Mouse (Mus musculus) Patski (cell line): ENCODE measurements around the gene Slc43a2. TPM values are rescaled to one million over a fixed set of nuclear protein-coding genes. Genes with fewer than 3 reads are reported as not detected.

ENCODE experiments used
- ATAC-seq: fragments of 100-300 bp; one replicate; pipeline ENCODE4 v1.8.0; 2021
- CTCF ChIA-PET: fragments of 350-600 bp; sonication (Branson Sonifier 250); formaldehyde crosslinking; loops from one replicate; lab custom pipeline; 2022; ENCODE audit warnings: inconsistent platforms; lab: Charles Lee
- POLR2A ChIA-PET: fragments of 350-600 bp; sonication (Branson Sonifier 250); formaldehyde crosslinking; loops from one replicate; lab custom pipeline; 2022; ENCODE audit warnings: antibody characterized with exemption, inconsistent platforms; lab: Charles Lee
- DNase-seq: peaks from one replicate; pipeline ENCODE4 v3.0.0-alpha.2; 2011; ENCODE audit warnings: low read depth, low spot score
- H3K27me3 ChIP-seq: fragments of 371-371 bp; one replicate; pipeline ENCODE4 v1.5.1; 2021
- CTCF ChIP-seq: fragments of 100-300 bp; IDR thresholded peaks from one replicate; pipeline ENCODE4 v1.5.1; 2021
- in situ Hi-C: fragments of 300-500 bp; cut with MboI; formaldehyde crosslinking; loops from 3 replicates; pipeline ENCODE4 v1.11.1; 2018; ENCODE audit warnings: low pct_unique_long_range_greater_than_20kb, mixed read lengths
- polyA plus RNA-seq: library from polyadenylated mRNA; unstranded; gene quantifications from one replicate; pipeline ENCODE4 v1.2.3, GENCODE M21; 2021

Slc43a2 gene
- polyA plus RNA-seq, 1 experiment from 2014 or later, result 10.0 TPM

- in situ Hi-C loops, result no loop called here
- CTCF ChIA-PET, result no interaction called here
Observed at GRCm38 (mm10) chr11:75581495-75582149, 50.1 kb downstream of the Slc43a2 start.

GRCm38 (mm10) chr11:75583521-75583920 is 52.0 kb downstream of the Slc43a2 start:
- ChIA-PET POLR2A (no interaction called here), CTCF (no interaction called here)
- no peak for DNase-seq
- in situ Hi-C loops, result no loop called here
- no peaks in the 10 kb centered on the region for H3K27me3 ChIP-seq
- no peak for TF ChIP-seq CTCF
- no peak for ATAC-seq

More at GRCm38 (mm10) chr11:75581495-75582149, 50.1 kb downstream of the Slc43a2 start:
- ATAC-seq (no peak), DNase-seq (no peak)
- no peak for TF ChIP-seq CTCF
- no peaks in the 10 kb centered on the region for H3K27me3 ChIP-seq
- POLR2A ChIA-PET, result interaction anchor here (0.7 to 0.8 kb wide), 2 partner anchors 51 to 70 kb away, joined by 5 to 7 read pairs; no protein-coding TSS in a partner anchor

GRCm38 (mm10) chr11:75585061-75585460 is 53.6 kb downstream of the Slc43a2 start:
- no peak for ATAC-seq
- in situ Hi-C loops, result no loop called here
- no peak for DNase-seq
- TF ChIP-seq CTCF, result no peak
- no peaks in the 10 kb centered on the region for H3K27me3 ChIP-seq
- ChIA-PET CTCF (interaction anchor here (1.0 kb wide), 1 partner anchor 9 kb away, joined by 3 read pairs; no protein-coding TSS in a partner anchor), POLR2A (no interaction called here)

GRCm38 (mm10) chr11:75585978-75586377 is 54.5 kb downstream of the Slc43a2 start:
- CTCF ChIA-PET, result interaction anchor here (0.8 kb wide), 1 partner anchor 56 kb away, joined by 3 read pairs; no protein-coding TSS in a partner anchor
- in situ Hi-C loops, result no loop called here
- no peak for TF ChIP-seq CTCF
- POLR2A ChIA-PET, result interaction anchor here (1.8 kb wide), 1 partner anchor 15 kb away, joined by 7 read pairs; no protein-coding TSS in a partner anchor
- no peaks in the 10 kb centered on the region for H3K27me3 ChIP-seq
- ATAC-seq, result no peak
- DNase-seq, result no peak

- H3K27me3 ChIP-seq, result no peaks in the 10 kb centered on the region
- ATAC-seq, result no peak
- in situ Hi-C loops, result no loop called here
- no peak for DNase-seq
- ChIA-PET POLR2A (interaction anchor here (0.7 to 1.8 kb wide), 3 partner anchors 8 to 20 kb away, joined by 3 to 7 read pairs (median 4); no protein-coding TSS in a partner anchor), CTCF (interaction anchor here (0.8 kb wide), 1 partner anchor 56 kb away, joined by 3 read pairs; no protein-coding TSS in a partner anchor)
- TF ChIP-seq CTCF, result no peak
Observed at GRCm38 (mm10) chr11:75586963-75587362, 55.5 kb downstream of the Slc43a2 start.

GRCm38 (mm10) chr11:75587493-75588284 is 56.2 kb downstream of the Slc43a2 start, which contains the start of gene Pitpna:
Gene Pitpna, plus strand, starts transcription at chr11:75588097.
- DNase-seq (peak; percentile 56), ATAC-seq (peak; percentile 86)
- TF ChIP-seq CTCF, result no peak
- ChIA-PET CTCF (no interaction called here), POLR2A (interaction anchor here (0.7 to 1.8 kb wide), 5 partner anchors 9 to 76 kb away, joined by 3 to 7 read pairs (median 4); partner anchors contain the start of gene Slc43a2)
- H3K27me3 ChIP-seq, result no peaks in the 10 kb centered on the region
- in situ Hi-C loops, result no loop called here

- ChIA-PET POLR2A (interaction anchor here (0.8 to 1.1 kb wide), 2 partner anchors 57 to 77 kb away, joined by 3 to 4 read pairs; partner anchors contain the start of gene Slc43a2), CTCF (no interaction called here)
- no peaks in the 10 kb centered on the region for H3K27me3 ChIP-seq
- peak; percentile 55 for ATAC-seq
- in situ Hi-C loops, result no loop called here
- DNase-seq, result no peak
- no peak for TF ChIP-seq CTCF
Observed at GRCm38 (mm10) chr11:75588285-75588941, 56.9 kb downstream of the Slc43a2 start.

- TF ChIP-seq CTCF, result no peak
- DNase-seq (no peak), ATAC-seq (no peak)
- no peaks in the 10 kb centered on the region for H3K27me3 ChIP-seq
- in situ Hi-C loops, result no loop called here
- ChIA-PET POLR2A (interaction anchor here (0.5 to 1.2 kb wide), 2 partner anchors 12 to 121 kb away, joined by 5 to 6 read pairs; no protein-coding TSS in a partner anchor), CTCF (interaction anchor here (0.9 kb wide), 1 partner anchor 9 kb away, joined by 3 read pairs; no protein-coding TSS in a partner anchor)
Observed at GRCm38 (mm10) chr11:75592612-75593011, 61.1 kb downstream of the Slc43a2 start.

GRCm38 (mm10) chr11:75594431-75594830 is 62.9 kb downstream of the Slc43a2 start:
- ATAC-seq, result no peak
- DNase-seq, result no peak
- CTCF ChIA-PET, result interaction anchor here (0.6 to 1.2 kb wide), 2 partner anchors 9 to 30 kb away, joined by 3 read pairs; no protein-coding TSS in a partner anchor

GRCm38 (mm10) chr11:75595404-75595803 is 63.9 kb downstream of the Slc43a2 start:
- ChIA-PET CTCF (no interaction called here), POLR2A (no interaction called here)
- DNase-seq, result no peak
- TF ChIP-seq CTCF, result no peak
- no peaks in the 10 kb centered on the region for H3K27me3 ChIP-seq
- in situ Hi-C loops, result no loop called here
- ATAC-seq, result no peak

More at GRCm38 (mm10) chr11:75594431-75594830, 62.9 kb downstream of the Slc43a2 start:
- TF ChIP-seq CTCF, result no peak
- in situ Hi-C loops, result no loop called here
- H3K27me3 ChIP-seq, result no peaks in the 10 kb centered on the region
- POLR2A ChIA-PET, result interaction anchor here (0.6 kb wide), 1 partner anchor 166 kb away, joined by 3 read pairs; no protein-coding TSS in a partner anchor
